Mouse (Mus musculus) embryonic facial prominence, embryonic 13.5 days (tissue): ENCODE measurements around the gene Gm49333. TPM values are rescaled to one million over a fixed set of nuclear protein-coding genes. Genes with fewer than 3 reads are reported as not detected.

Source experiments
- ATAC-seq: fragments of 200-750 bp; cut with Nextera tagmentation; 2 replicates; pipeline ENCODE4 v1.8.0; 2017; ENCODE audit warnings: low read depth; ENCODE audit not compliant: insufficient number of reproducible peaks, insufficient read depth, low FRiP score, low TSS enrichment
- H3K27ac ChIP-seq: fragments of 300-500 bp; sonication (generic); 2 replicates; pipeline ENCODE4 v1.5.1; 2015; ENCODE audit warnings: moderate library complexity, mild to moderate bottlenecking, inconsistent platforms
- H3K27me3 ChIP-seq: fragments of 300-500 bp; sonication (generic); 2 replicates; pipeline ENCODE4 v1.6.1; 2015; ENCODE audit warnings: mild to moderate bottlenecking, inconsistent platforms
- H3K36me3 ChIP-seq: fragments of 300-500 bp; sonication (generic); 2 replicates; pipeline ENCODE4 v1.6.1; 2015; ENCODE audit warnings: mild to moderate bottlenecking, inconsistent platforms
- H3K4me1 ChIP-seq: fragments of 300-500 bp; sonication (generic); 2 replicates; pipeline ENCODE4 v1.6.1; 2015; ENCODE audit warnings: inconsistent platforms
- H3K4me2 ChIP-seq: fragments of 300-500 bp; sonication (generic); 2 replicates; pipeline ENCODE4 v1.6.1; 2015; ENCODE audit warnings: moderate library complexity, mild to moderate bottlenecking, inconsistent platforms
- H3K4me3 ChIP-seq: fragments of 300-500 bp; sonication (generic); 2 replicates; pipeline ENCODE4 v1.5.1; 2015; ENCODE audit warnings: mild to moderate bottlenecking, inconsistent platforms
- H3K9ac ChIP-seq: fragments of 300-500 bp; sonication (generic); 2 replicates; pipeline ENCODE4 v1.6.1; 2015; ENCODE audit warnings: mild to moderate bottlenecking, inconsistent platforms
- H3K9me3 ChIP-seq: fragments of 300-500 bp; sonication (generic); 2 replicates; pipeline ENCODE4 v1.6.1; 2016; ENCODE audit warnings: inconsistent platforms
- WGBS: fragments of 180-500 bp; shearing (Covaris S2); methylation state at CpG from one replicate; pipeline ENCODE4 v1.1.7; 2015; ENCODE audit warnings: mixed read lengths; 5-methylcytosine and 5-hydroxymethylcytosine counted together
- microRNA counts: library from miRNA; unstranded; fragments of <30 nt; microRNA quantifications from one replicate; lab custom pipeline; 2016
- microRNA-seq: library from miRNA; unstranded; fragments of <30 nt; microRNA quantifications from one replicate; pipeline ENCODE4, GENCODE M21; 2016
- polyA plus RNA-seq: library from polyadenylated mRNA; unstranded; fragments of >200 nt; fragmentation: Nextera tagmentation; extraction: Ambion mirVana; gene quantifications from 2 replicates; pipeline ENCODE4 v1.2.1, GENCODE M21; 2015

Gm49333 gene
- polyA plus RNA-seq, 1 experiment from 2014 or later = 0.41 TPM

DNA sequence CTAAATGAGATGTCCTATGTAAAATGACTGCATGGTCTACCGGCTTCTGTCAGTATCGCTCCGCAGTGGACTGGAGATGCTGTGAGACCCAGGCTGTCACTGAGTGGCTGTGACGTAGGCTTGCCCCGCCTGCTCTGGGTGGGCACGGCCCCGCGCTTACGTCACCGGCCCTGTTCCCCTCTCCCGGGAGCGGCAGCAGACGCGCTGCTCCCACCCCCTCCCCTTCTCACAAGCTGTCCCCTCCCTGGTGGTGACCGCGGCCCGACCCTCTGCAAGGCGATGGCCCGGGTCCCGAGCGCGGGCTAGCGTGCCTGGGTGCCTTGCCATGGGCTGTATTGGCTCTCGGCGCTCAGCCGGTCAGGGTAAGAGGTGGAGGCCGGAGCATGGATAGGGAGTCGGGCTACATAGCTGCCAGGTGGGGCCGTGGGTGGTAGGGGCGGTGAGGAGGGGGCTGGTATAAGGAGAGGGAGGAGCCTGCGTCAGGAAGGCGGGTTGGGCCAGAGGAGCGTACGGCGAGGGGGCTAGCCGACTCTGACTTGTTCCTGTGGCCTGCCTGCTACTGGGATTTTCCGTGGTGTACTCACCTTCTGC lies 81.8 kb downstream of the Gm49333 start, which contains the start of gene Fam131a:
Gene Fam131a (plus strand): TSS at position 131 of the 591 bp plus-strand sequence.
- H3K9ac ChIP-seq = peak within 1 kb of the TSS; percentile 75
- WGBS = under 1% methylated on average over 35 of the region's 37 CpGs
- H3K27ac ChIP-seq = peak within 1 kb of the TSS; percentile 87
- peaks cover 39% of the 10 kb centered on the region for H3K36me3 ChIP-seq
- peaks cover 6% of the 10 kb centered on the region; the same call in 1 of the 2 replicates for H3K27me3 ChIP-seq
- H3K4me2 ChIP-seq = peak within 1 kb of the TSS; percentile 83
- H3K4me1 ChIP-seq = peaks cover 29% of the 10 kb centered on the region
- no peaks in the 10 kb centered on the region for H3K9me3 ChIP-seq
- H3K4me3 ChIP-seq = peak within 1 kb of the TSS; percentile 63
- peak; percentile 86 for ATAC-seq

DNA sequence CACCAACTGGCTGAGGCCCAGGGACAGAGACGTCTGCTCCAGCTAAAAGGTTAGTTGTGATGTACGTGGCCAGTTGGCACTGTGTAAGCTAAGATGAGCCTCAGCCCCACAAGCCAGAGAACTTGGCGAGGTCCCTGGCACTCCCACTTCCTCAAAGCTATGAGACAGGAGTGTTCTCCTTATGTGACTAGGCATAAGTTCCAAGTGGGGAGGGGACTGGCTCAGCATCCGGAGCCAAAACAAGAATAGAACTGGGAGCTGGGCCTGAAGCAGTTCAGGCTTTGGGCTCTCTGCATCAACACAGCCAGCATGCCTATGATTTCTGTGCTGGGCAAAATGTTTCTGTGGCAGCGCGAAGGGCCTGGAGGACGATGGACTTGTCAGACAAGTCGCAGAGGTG lies 83.4 kb downstream of the Gm49333 start:
- H3K27me3 ChIP-seq = peaks cover 6% of the 10 kb centered on the region; the same call in 1 of the 2 replicates
- no peak for ATAC-seq
- H3K4me1 ChIP-seq = peaks cover 29% of the 10 kb centered on the region
- peak overlapping the region; percentile 77; the same call in 1 of the 2 replicates for H3K4me2 ChIP-seq
- no peak overlapping the region for H3K27ac ChIP-seq
- WGBS = 70% methylated on average over 8 of the region's 8 CpGs
- H3K9ac ChIP-seq = no peak overlapping the region
- H3K9me3 ChIP-seq = no peaks in the 10 kb centered on the region
- peaks cover 31% of the 10 kb centered on the region for H3K36me3 ChIP-seq
- H3K4me3 ChIP-seq = no peak overlapping the region

MicroRNA genes within 50 kb of the gene (microRNA counts, 519-probe panel; counts per million panel counts)
- microRNA mmu-miR-1224 (lab: Ali Mortazavi, UCI) = 3,077 counts per million, percentile 71 among the panel's probes with 10 or more counts

Small RNA genes within 50 kb of the gene (microRNA-seq; reads per million reads assigned to microRNA genes)
- gene Mir1224 = 3.7 reads per million, percentile 15 among the genes with 10 or more reads in this experiment

Other genes starting within 250 kb of the Gm49333 start
- 77.0 and 88.5 TPM in 2 replicates for gene Abcc5, start 185.2 kb upstream of the Gm49333 start, polyA plus RNA-seq
- gene Eif2b5, start 112.8 kb upstream of the Gm49333 start, polyA plus RNA-seq = 96.6 and 114 TPM in 2 replicates
- 26.7 and 27.1 TPM in 2 replicates for gene Dvl3, start 94.6 kb upstream of the Gm49333 start, polyA plus RNA-seq
- 610 and 646 TPM in 2 replicates for gene Ap2m1, start 76.1 kb upstream of the Gm49333 start, polyA plus RNA-seq
- 65.0 and 77.4 TPM in 2 replicates for gene Abcf3, start 63.0 kb upstream of the Gm49333 start, polyA plus RNA-seq
- gene Vwa5b2, start 22.1 kb upstream of the Gm49333 start, polyA plus RNA-seq = 1.6 and 2.8 TPM in 2 replicates
- 30.9 and 33.5 TPM in 2 replicates for gene Eef1akmt4, start within 50 bp of the Gm49333 start, polyA plus RNA-seq
- 37.1 and 39.4 TPM in 2 replicates for gene Alg3, start 125 bp downstream of the Gm49333 start, polyA plus RNA-seq
- 1.3 and 1.5 TPM in 2 replicates for gene Camk2n2, start 9.7 kb downstream of the Gm49333 start, polyA plus RNA-seq
- 9.1 and 9.2 TPM in 2 replicates for gene Ece2, start 18.2 kb downstream of the Gm49333 start, polyA plus RNA-seq
- 313 and 339 TPM in 2 replicates for gene Psmd2, start 40.0 kb downstream of the Gm49333 start, polyA plus RNA-seq
- gene Eif4g1, start 56.7 kb downstream of the Gm49333 start, polyA plus RNA-seq = 179 and 199 TPM in 2 replicates
- 7.0 and 7.2 TPM in 2 replicates for gene Fam131a, start 81.6 kb downstream of the Gm49333 start, polyA plus RNA-seq
- gene Polr2h, start 106.1 kb downstream of the Gm49333 start, polyA plus RNA-seq = 110 and 112 TPM in 2 replicates
- gene Clcn2, start 106.1 kb downstream of the Gm49333 start, polyA plus RNA-seq = 15.7 and 18.9 TPM in 2 replicates
- 3.4 and 4.5 TPM in 2 replicates for gene Chrd, start 121.5 kb downstream of the Gm49333 start, polyA plus RNA-seq
- gene Thpo, start 122.9 kb downstream of the Gm49333 start, polyA plus RNA-seq = 1.00 and 1.2 TPM in 2 replicates